Comparison of ENCODE assay signal across 7 mouse cellular contexts in the genomic region with DNA sequence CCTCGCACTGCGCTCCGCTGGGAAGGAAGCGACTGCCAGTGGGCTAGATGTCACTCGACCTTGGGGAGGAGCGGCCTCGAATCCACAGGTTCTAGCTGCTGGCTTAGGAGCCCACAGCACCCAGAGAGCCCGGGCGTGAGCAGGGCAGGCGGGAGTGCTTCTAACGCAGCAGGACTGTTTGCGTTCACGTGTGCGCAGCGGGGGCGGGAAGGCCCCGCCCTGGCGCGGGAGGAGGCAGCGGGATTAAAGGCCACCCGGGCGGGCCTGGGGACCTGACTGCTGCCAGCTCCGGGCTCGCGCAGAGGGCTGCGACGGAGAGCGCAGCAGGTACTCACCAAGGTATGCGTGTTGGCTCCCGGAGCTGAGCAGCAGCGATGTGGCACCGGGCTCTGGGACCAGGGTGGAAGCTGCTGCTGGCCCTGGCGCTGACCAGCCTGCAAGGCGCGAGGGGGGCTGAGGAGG. TPM values are rescaled to one million over a fixed set of nuclear protein-coding genes. Genes with fewer than 3 reads are reported as not detected.
DNase-seq lines count a peak whose midpoint lies in the region; ATAC-seq and TF ChIP-seq lines count a peak whose summit lies in the region.

A gene (plus strand): TSS at position 317 of the 462 bp plus-strand sequence.

- no peaks in the 10 kb centered on the region for H3K9me3 ChIP-seq in E14TG2a.4 (ENCODE audit: low read length)
- no peaks in the 10 kb centered on the region for H3K9me3 ChIP-seq in forebrain, embryonic 10.5 days
- H3K9me3 ChIP-seq in intestine, embryonic 14.5 days (ENCODE audit: control insufficient read depth, low read length), result no peaks in the 10 kb centered on the region
- no peaks in the 10 kb centered on the region for H3K9me3 ChIP-seq in liver, embryonic 12.5 days (replicated peaks)
- H3K9me3 ChIP-seq in stomach, embryonic 14.5 days (ENCODE audit: control insufficient read depth, low read depth, low read length), result no peaks in the 10 kb centered on the region

- WGBS in forebrain, embryonic 10.5 days, result under 1% methylated on average over 35 of the region's 35 CpGs
- under 1% methylated on average over 35 of the region's 35 CpGs for WGBS in intestine, embryonic 14.5 days
- 2% methylated on average over 35 of the region's 35 CpGs for WGBS in liver, embryonic 12.5 days (ENCODE audit: insufficient replicate concordance)
- WGBS in stomach, embryonic 14.5 days, result under 1% methylated on average over 35 of the region's 35 CpGs

- H3K4me3 ChIP-seq in E14TG2a.4 (replicated peaks; ENCODE audit: low read length), result peak within 1 kb of the TSS; percentile 73
- H3K4me3 ChIP-seq in forebrain, embryonic 10.5 days, result peak within 1 kb of the TSS; percentile 53
- peak within 1 kb of the TSS; percentile 29 for H3K4me3 ChIP-seq in intestine, embryonic 14.5 days (ENCODE audit: low read depth, low read length)
- H3K4me3 ChIP-seq in liver, embryonic 12.5 days, result peak within 1 kb of the TSS; percentile 36; the same call in 1 of the 2 replicates
- H3K4me3 ChIP-seq in stomach, embryonic 14.5 days (ENCODE audit: low read depth, low read length), result peak within 1 kb of the TSS; percentile 27

- peaks cover 9% of the 10 kb centered on the region for H3K4me1 ChIP-seq in E14TG2a.4 (replicated peaks; ENCODE audit: low read depth, low read length)
- H3K4me1 ChIP-seq in forebrain, embryonic 10.5 days, result peaks cover 10% of the 10 kb centered on the region
- no peaks in the 10 kb centered on the region for H3K4me1 ChIP-seq in intestine, embryonic 14.5 days (replicated peaks; ENCODE audit: control insufficient read depth, insufficient read depth, low read length)
- peaks cover 4% of the 10 kb centered on the region; the same call in 1 of the 2 replicates for H3K4me1 ChIP-seq in liver, embryonic 12.5 days
- H3K4me1 ChIP-seq in stomach, embryonic 14.5 days (ENCODE audit: control insufficient read depth, insufficient read depth, low read length), result 0 out of 2 replicates have a peak, but pooled peaks cover 5% of the 10 kb centered on the region

- 0 out of 2 replicates have a peak within 1 kb of the TSS, but pooled peaks have one; percentile 13 for H3K9ac ChIP-seq in intestine, embryonic 14.5 days (ENCODE audit: low read length)
- no peak within 1 kb of the TSS for H3K9ac ChIP-seq in liver, embryonic 12.5 days
- no peak within 1 kb of the TSS for H3K9ac ChIP-seq in stomach, embryonic 14.5 days (replicated peaks; ENCODE audit: low read depth, low read length)

- DNase-seq in ES-CJ7 (ENCODE audit: low read depth, low spot score), result peak; percentile 6
- DNase-seq in forebrain, embryonic 10.5 days (ENCODE audit: extremely low spot score, low spot score), result peak; percentile 18
- peak; percentile 53 for DNase-seq in intestine, embryonic 14.5 days (ENCODE audit: low spot score)

- no peak within 1 kb of the TSS for H3K27ac ChIP-seq in forebrain, embryonic 10.5 days
- H3K27ac ChIP-seq in intestine, embryonic 14.5 days (ENCODE audit: low read depth), result no peak within 1 kb of the TSS
- H3K27ac ChIP-seq in liver, embryonic 12.5 days, result no peak within 1 kb of the TSS
- no peak within 1 kb of the TSS for H3K27ac ChIP-seq in stomach, embryonic 14.5 days (ENCODE audit: low read length)

- no peak for TF ChIP-seq CTCF in E14TG2a.4 (conservative IDR thresholded peaks at IDR 0.05; ENCODE audit: low read length)

- 0 out of 2 replicates have a peak, but pooled peaks have one; percentile 27 for ATAC-seq in intestine, embryonic 14.5 days (replicated peaks; ENCODE audit: low FRiP score, low TSS enrichment, low read depth)
- ATAC-seq in liver, embryonic 12.5 days, result peak; percentile 30; the same call in 1 of the 2 replicates
- peak; percentile 24; the same call in 1 of the 2 replicates for ATAC-seq in stomach, embryonic 14.5 days (ENCODE audit: insufficient number of reproducible peaks, insufficient read depth, low FRiP score, low read depth)
- no peak for ATAC-seq in inflammation-experienced regulatory T-cells, adult 6 months

- peak within 1 kb of the TSS; percentile 54 for H3K4me2 ChIP-seq in intestine, embryonic 14.5 days (ENCODE audit: low read length)
- H3K4me2 ChIP-seq in liver, embryonic 12.5 days, result peak within 1 kb of the TSS; percentile 56
- peak within 1 kb of the TSS; percentile 58 for H3K4me2 ChIP-seq in stomach, embryonic 14.5 days (replicated peaks; ENCODE audit: low read depth, low read length)

- no peaks in the 10 kb centered on the region for H3K36me3 ChIP-seq in E14TG2a.4 (ENCODE audit: insufficient read depth, low read length)
- no peaks in the 10 kb centered on the region for H3K36me3 ChIP-seq in forebrain, embryonic 10.5 days (replicated peaks)
- no peaks in the 10 kb centered on the region for H3K36me3 ChIP-seq in intestine, embryonic 14.5 days (ENCODE audit: control insufficient read depth, insufficient read depth, low read length)
- H3K36me3 ChIP-seq in liver, embryonic 12.5 days, result no peaks in the 10 kb centered on the region
- H3K36me3 ChIP-seq in stomach, embryonic 14.5 days (ENCODE audit: control insufficient read depth, insufficient read depth, low read length), result no peaks in the 10 kb centered on the region

- H3K27me3 ChIP-seq in E14TG2a.4 (ENCODE audit: insufficient read depth, low read length), result peaks cover 74% of the 10 kb centered on the region
- H3K27me3 ChIP-seq in forebrain, embryonic 10.5 days (ENCODE audit: poor library complexity, severe bottlenecking), result peaks cover 79% of the 10 kb centered on the region
- H3K27me3 ChIP-seq in intestine, embryonic 14.5 days (replicated peaks; ENCODE audit: control insufficient read depth, insufficient read depth, low read length), result peaks cover 54% of the 10 kb centered on the region
- peaks cover 77% of the 10 kb centered on the region for H3K27me3 ChIP-seq in liver, embryonic 12.5 days (replicated peaks)
- peaks cover 22% of the 10 kb centered on the region for H3K27me3 ChIP-seq in stomach, embryonic 14.5 days (ENCODE audit: control insufficient read depth, insufficient read depth, low read length)

RNA-seq across cellular contexts. Expression of the gene that starts here (rescaled TPM):
- polyA plus RNA-seq in forebrain, embryonic 10.5 days (2016; fragmentation: Nextera tagmentation; extraction: Ambion mirVana), result not detected in 2 replicates
- polyA plus RNA-seq in intestine, embryonic 14.5 days (2014; fragmentation: Nextera tagmentation; extraction: Ambion mirVana), result 0.11 and 0.47 TPM in 2 replicates
- not detected in 2 replicates for polyA plus RNA-seq in liver, embryonic 12.5 days (2016; fragmentation: Nextera tagmentation; extraction: Ambion mirVana)
- polyA plus RNA-seq in stomach, embryonic 14.5 days (2014; fragmentation: Nextera tagmentation; extraction: Ambion mirVana), result not detected in 2 replicates
- under 1 TPM in 1 of 3 experiments, not detected in 2; 0.17 TPM for polyA plus RNA-seq in inflammation-experienced regulatory T-cells, adult 6 months (2017; shearing (Covaris generic))

Comparison
In these comparisons a context has a peak if more than half of its experiments do, and no peak if none do; other contexts are left out.
1. Peak in DNase-seq and H3K4me3 ChIP-seq in forebrain, embryonic 10.5 days; RNA of the gene not detected or under 1 TPM.
2. Peak in DNase-seq, ATAC-seq, H3K4me3 ChIP-seq, H3K9ac ChIP-seq and H3K4me2 ChIP-seq in intestine, embryonic 14.5 days; RNA of the gene not detected or under 1 TPM.
3. Peak in ATAC-seq, H3K4me3 ChIP-seq and H3K4me2 ChIP-seq in liver, embryonic 12.5 days; RNA of the gene not detected or under 1 TPM.
4. Peak in ATAC-seq, H3K4me3 ChIP-seq and H3K4me2 ChIP-seq in stomach, embryonic 14.5 days; RNA of the gene not detected or under 1 TPM.